Mouse (Mus musculus): ENCODE results near the gene A630001G21Rik.
"Not testable (repeated sequence)": the region's sequence is repeated elsewhere in the genome, so short reads cannot be mapped to it uniquely, and the experiment has no call there.

Gene A630001G21Rik

DNA sequence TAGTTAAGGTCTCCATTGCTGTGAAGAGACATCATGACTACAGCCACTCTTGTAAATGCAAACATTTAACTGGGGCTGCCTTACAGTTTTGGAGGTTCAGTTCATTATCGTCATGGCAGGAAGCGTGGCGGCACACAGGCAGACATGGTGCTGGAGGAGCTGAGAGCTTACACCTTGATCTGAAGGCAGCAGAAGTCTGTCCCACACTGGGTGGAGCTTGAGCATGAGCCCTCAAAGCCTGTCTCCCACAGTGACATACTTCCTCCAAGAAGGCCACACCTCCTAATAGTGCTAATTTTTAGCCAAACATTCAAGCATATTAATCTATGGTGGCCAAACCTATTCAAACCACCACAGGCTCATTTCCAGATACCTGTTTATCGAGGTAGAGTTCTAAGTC, at the start of gene A630001G21Rik:
TSS of gene A630001G21Rik (minus strand) at position 208 of the 400 bp plus-strand sequence.
- DNase-seq = no peak

GRCm38 (mm10) chr1:85827166-85827565, 48.7 kb upstream of the A630001G21Rik start:
- no peak for DNase-seq

GRCm38 (mm10) chr1:85824905-85825304, 46.5 kb upstream of the A630001G21Rik start:
- no peak for DNase-seq

DNA sequence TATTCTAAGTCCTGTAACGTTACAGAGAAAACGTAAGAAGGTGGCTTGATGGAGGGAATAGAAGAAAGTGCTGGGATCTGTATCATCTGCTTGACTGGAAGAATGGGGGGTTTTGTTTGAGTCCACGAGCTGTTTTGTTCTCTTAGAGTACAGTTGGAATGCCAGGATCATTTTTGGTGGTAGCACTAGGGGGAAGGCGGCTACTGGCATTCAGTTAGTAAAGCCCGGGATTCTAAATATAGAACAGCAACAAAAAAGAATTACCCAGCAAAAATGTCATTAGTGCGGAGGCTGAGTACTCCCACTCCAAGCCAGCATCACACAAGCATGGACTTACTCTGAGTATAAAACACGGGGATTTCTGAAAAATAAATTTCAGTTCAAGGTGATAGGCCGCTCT, 43.8 kb upstream of the A630001G21Rik start:
- peak; percentile 22 for DNase-seq

- DNase-seq = no peak
Measured at GRCm38 (mm10) chr1:85819695-85820094, 41.3 kb upstream of the A630001G21Rik start.

GRCm38 (mm10) chr1:85818121-85818520, 39.7 kb upstream of the A630001G21Rik start:
- DNase-seq = no peak

DNA sequence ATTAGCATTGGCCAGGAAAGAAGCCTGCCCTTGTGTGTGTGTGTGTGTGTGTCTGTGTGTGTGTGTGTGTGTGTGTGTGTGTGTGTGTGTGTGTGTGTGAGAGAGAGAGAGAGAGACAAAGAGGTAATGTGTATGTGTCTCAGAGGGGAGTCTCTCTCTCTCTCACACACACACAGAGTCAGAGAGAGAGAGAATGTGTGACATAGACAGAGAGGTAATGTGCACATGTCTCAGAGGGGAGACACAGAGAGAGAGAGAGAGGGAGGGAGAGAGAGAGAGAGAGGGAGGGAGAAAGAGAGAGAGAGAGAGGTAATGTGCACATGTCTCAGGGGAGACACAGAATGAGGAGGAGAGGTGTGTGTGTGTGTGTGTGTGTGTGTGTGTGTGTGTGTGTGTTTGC, 35.8 kb upstream of the A630001G21Rik start:
- not testable (repeated sequence) for DNase-seq

- no peak for DNase-seq
Measured at GRCm38 (mm10) chr1:85810787-85811186, 32.3 kb upstream of the A630001G21Rik start.

DNA sequence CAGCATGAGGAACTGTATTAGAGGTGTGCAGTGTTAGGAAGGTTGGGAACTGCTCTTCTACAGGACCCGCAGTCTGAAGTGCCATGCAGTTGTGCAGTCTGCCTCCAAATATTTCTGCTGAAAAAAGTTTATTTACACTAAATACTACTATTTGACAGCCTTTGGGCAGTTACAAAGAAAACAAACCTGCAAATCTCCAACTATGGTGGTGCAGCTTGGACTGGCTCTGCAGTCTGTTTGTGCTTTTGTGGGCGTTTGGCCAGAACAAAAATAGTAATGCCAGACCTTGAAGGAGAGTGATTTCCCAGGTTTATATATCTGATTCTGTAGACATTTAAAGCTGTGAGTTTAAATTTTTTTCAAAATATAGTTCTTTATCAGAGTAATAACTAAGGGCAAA, 31.9 kb upstream of the A630001G21Rik start:
- DNase-seq = no peak

DNA sequence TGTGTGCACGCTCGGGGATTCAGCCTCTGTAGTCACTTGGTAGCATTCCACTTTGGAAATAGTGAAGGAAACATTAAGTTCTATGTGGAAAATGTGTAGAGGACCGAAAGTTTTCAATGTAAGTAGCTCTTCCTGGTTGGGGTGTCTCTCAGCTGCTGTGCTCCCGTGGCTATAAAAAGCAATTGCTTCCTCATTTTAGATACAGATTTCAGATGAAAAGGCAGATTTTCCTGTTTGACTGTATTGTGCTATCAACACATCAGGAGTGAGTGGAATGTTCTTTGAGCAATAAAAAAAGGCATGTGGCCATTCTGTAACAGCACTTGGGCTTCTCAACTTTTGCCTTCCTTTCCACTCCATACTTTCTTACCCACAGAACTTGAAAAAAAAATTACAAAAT, 30.8 kb upstream of the A630001G21Rik start:
- no peak for DNase-seq

DNA sequence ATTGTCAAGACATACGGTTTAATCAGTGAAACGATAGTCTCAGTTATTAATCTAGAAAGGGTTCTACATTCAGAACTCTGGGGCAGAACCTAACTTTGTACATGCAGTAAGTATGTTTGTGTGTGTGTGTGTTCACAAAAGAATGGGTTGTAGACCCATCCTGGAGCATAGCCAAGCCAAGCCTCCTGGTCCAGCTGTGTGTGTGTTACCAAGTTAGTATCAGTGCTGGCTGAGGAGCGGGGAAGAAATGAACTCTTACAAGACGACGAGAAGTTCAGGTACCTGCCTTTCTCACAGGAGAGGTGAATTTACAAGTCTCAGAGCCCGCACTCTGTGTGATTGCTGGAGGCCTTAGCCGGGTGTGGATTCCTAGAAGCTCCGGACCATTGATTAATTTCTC, 26.1 kb upstream of the A630001G21Rik start:
- DNase-seq = no peak

GRCm38 (mm10) chr1:85802517-85802916, 24.1 kb upstream of the A630001G21Rik start:
- DNase-seq = no peak

DNA sequence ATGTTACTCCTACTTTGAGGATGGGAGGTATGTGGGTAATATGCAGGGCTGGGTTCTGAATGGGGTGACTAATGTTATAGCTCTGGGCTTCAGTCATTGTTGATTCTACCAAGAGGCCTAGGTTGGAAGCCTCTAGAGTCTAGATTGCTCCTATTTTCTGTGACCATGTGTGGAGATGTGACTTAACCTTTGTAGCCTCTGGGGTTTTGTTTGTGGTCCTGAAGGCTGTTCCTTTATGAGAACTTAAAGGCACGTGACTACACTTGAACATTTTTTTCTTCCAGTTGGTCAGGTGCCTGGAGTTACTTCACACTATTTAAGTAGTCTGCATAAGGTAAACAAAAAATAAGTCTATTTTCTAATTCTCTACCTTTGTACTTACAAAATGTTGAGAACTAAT, 21.3 kb upstream of the A630001G21Rik start:
- no peak for DNase-seq

GRCm38 (mm10) chr1:85795196-85795595, 16.8 kb upstream of the A630001G21Rik start:
- no peak for DNase-seq

- DNase-seq = peak; percentile 31
Measured at GRCm38 (mm10) chr1:85794106-85794771, 15.8 kb upstream of the A630001G21Rik start.

DNA sequence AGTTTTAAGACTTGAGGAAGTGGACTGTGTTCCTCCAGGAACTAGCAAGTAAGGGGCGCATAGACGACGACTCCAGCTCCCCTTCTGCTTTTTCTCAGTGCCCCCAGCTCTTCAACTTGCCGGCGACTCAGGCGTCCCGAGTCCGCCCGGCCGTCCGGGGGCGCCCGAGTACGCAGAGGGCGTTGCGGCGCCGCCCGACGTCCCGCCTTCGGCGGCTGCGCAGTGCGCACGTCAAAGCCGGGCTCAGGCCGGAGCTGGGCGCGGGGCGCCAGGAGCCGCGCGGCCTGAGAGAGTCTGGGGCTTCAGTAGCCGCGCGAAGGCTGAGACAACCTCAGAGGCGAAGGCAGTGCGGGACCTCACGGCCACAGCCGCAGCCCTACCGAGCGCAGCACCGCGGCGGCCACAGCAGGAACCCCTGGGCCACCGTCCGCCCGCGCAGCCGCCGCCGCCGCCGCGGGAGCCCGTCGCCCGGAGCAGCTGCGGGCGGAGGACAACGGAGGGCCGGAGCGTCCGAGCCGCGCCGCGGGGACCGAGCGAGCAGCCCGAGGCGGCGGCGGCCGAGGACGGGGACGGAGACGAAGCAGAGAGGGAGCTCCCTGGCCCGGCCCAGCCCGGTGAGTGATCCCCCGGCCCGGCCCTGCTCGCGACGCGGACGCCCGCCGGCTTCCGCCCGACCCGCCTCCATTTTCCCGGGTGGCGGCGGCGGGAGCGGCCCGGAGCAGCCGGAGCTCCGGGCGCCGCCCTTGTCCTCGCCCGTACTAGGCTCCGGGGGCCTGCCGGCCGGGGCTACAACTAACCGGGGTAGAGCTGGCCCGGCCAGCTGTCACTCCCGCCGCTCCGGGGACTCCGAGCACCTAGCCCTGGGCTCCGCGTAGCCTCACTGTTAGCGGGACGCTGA, 15.0 kb upstream of the A630001G21Rik start, which contains the start of gene Cab39:
TSS of gene Cab39 (plus strand) at position 234 of the 898 bp plus-strand sequence.
- peak; percentile 90 for DNase-seq

DNA sequence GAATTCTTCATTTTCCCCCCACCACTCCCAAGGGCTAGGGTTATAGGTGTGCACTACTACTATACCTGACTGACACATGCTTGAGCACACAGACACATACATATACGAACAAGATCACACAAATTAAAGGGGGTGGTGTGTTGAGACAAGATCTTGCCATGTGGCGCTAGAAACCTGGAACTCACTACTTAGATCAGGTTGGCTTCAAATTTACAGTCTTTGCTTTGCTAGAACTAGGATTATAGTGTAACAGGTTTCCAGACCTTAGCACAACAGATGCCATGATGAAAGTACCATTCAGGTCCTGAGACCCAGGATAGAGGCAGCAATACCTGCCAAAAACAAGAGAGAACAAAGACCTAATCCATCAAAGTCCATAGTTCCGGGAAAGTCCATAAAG, 13.0 kb upstream of the A630001G21Rik start:
- no peak for DNase-seq

DNA sequence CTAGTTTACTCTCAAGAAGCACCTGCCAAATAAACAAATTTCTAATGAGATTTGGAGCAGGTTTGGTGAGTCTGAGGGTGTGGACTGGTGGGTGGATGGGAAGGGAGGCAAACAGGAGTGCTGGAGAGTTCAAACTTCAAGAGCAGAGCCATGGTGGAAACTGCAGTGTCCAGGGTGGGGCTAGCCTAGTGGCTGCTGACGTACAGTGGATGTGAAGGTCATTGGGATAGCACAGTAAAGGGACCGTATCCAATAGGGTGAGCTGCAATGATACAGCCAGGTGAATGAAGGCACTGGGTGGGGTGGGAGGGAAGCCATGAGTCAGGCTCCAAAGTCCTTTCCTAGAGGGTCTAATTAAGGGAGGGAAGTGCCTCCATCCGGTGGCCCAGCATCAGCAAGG, 12.1 kb upstream of the A630001G21Rik start:
- DNase-seq = no peak

- DNase-seq = no peak
Measured at GRCm38 (mm10) chr1:85779428-85780180, 1.2 kb upstream of the A630001G21Rik start.

DNA sequence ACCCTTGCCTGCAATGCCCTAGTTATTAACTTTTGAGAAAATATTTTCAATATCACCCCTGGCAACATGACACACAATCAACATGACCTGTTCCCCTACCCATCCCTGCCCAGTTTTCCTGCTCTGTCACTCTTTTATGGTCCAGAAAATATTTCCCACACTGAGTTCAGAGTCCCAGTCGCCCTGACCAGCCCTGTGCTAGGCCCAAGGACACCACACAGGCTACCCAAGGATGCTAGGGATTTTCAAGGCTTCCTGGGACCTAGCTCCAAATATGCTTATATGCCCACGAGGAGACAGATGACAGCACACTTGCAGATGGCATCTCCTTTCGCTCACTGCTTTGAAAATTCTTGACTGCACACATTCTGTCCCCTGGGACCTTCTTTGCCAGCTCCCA, 569 bp upstream of the A630001G21Rik start:
- DNase-seq = no peak

- no peak for DNase-seq
Measured at GRCm38 (mm10) chr1:85776154-85776553, 2.3 kb downstream of the A630001G21Rik start.

GRCm38 (mm10) chr1:85775136-85775535, 3.3 kb downstream of the A630001G21Rik start:
- DNase-seq = no peak

- no peak for DNase-seq
Measured at GRCm38 (mm10) chr1:85771976-85772375, 6.5 kb downstream of the A630001G21Rik start.

Measured in right cerebral cortex, adult 18-20 months (tissue).